Mouse (Mus musculus) forebrain, embryonic 15.5 days (tissue): ENCODE results near the gene Hba-a2. TPM values are rescaled to one million over a fixed set of nuclear protein-coding genes. Genes with fewer than 3 reads are reported as not detected.

ENCODE experiments used
- ATAC-seq: fragments of 200-750 bp; cut with Nextera tagmentation; replicated peaks from 2 replicates; pipeline ENCODE4 v1.8.0; 2017; ENCODE audit warnings: mild to moderate bottlenecking, moderate TSS enrichment, moderate library complexity
- H3K27ac ChIP-seq: fragments of 300-500 bp; sonication (generic); replicated peaks from 2 replicates; pipeline ENCODE4 v1.5.1; 2015; ENCODE audit warnings: mild to moderate bottlenecking, inconsistent platforms
- H3K27me3 ChIP-seq: fragments of 300-500 bp; sonication (generic); 2 replicates; pipeline ENCODE4 v1.6.1; 2015; ENCODE audit warnings: inconsistent platforms
- H3K36me3 ChIP-seq: fragments of 300-500 bp; sonication (generic); 2 replicates; pipeline ENCODE4 v1.6.1; 2015; ENCODE audit warnings: mild to moderate bottlenecking, inconsistent platforms
- H3K4me1 ChIP-seq: fragments of 300-500 bp; sonication (generic); 2 replicates; pipeline ENCODE4 v1.6.1; 2015; ENCODE audit warnings: inconsistent platforms
- H3K4me2 ChIP-seq: fragments of 300-500 bp; sonication (generic); replicated peaks from 2 replicates; pipeline ENCODE4 v1.6.1; 2015; ENCODE audit warnings: mild to moderate bottlenecking, inconsistent platforms
- H3K4me3 ChIP-seq: fragments of 300-500 bp; sonication (generic); 2 replicates; pipeline ENCODE4 v1.5.1; 2015; ENCODE audit warnings: mild to moderate bottlenecking, inconsistent platforms
- H3K9ac ChIP-seq: fragments of 300-500 bp; sonication (generic); replicated peaks from 2 replicates; pipeline ENCODE4 v1.6.1; 2015; ENCODE audit warnings: mild to moderate bottlenecking, inconsistent platforms
- H3K9me3 ChIP-seq: fragments of 300-500 bp; sonication (generic); 2 replicates; pipeline ENCODE4 v1.6.1; 2016; ENCODE audit warnings: inconsistent platforms
- WGBS: fragments of 180-500 bp; shearing (Covaris S2); methylation state at CpG from one replicate; pipeline ENCODE4 v1.1.7; 2015; ENCODE audit warnings: mixed read lengths; 5-methylcytosine and 5-hydroxymethylcytosine counted together
- polyA plus RNA-seq: library from polyadenylated mRNA; unstranded; fragments of >200 nt; fragmentation: Nextera tagmentation; extraction: Ambion mirVana; gene quantifications from 2 replicates; pipeline ENCODE4 v1.2.1, GENCODE M21; 2015

Gene Hba-a2
- polyA plus RNA-seq, 1 experiment from 2014 or later, result 5,963 TPM

GRCm38 (mm10) chr11:32301506-32301905 lies 5.2 kb downstream of the Hba-a2 start:
- H3K4me3 ChIP-seq, result no peak overlapping the region
- no peaks in the 10 kb centered on the region for H3K9me3 ChIP-seq
- no peak overlapping the region for H3K4me2 ChIP-seq
- no peak overlapping the region for H3K9ac ChIP-seq
- 73% methylated on average over 1 of the region's 1 CpGs for WGBS
- peaks cover 9% of the 10 kb centered on the region; the same call in 1 of the 2 replicates for H3K4me1 ChIP-seq
- H3K36me3 ChIP-seq, result no peaks in the 10 kb centered on the region
- no peaks in the 10 kb centered on the region for H3K27me3 ChIP-seq
- no peak for ATAC-seq
- no peak overlapping the region for H3K27ac ChIP-seq

GRCm38 (mm10) chr11:32302824-32303419 lies 6.6 kb downstream of the Hba-a2 start:
- H3K4me1 ChIP-seq, result peaks cover 9% of the 10 kb centered on the region; the same call in 1 of the 2 replicates
- H3K9ac ChIP-seq, result no peak overlapping the region
- 38% methylated on average over 2 of the region's 2 CpGs for WGBS
- H3K4me2 ChIP-seq, result no peak overlapping the region
- H3K27ac ChIP-seq, result peak overlapping the region; percentile 31; the same call in 1 of the 2 replicates
- peak; percentile 60 for ATAC-seq
- no peaks in the 10 kb centered on the region for H3K27me3 ChIP-seq
- no peaks in the 10 kb centered on the region for H3K36me3 ChIP-seq
- H3K4me3 ChIP-seq, result no peak overlapping the region
- H3K9me3 ChIP-seq, result no peaks in the 10 kb centered on the region

- Histone ChIP-seq H3K9ac (no peak overlapping the region), H3K36me3 (no peaks in the 10 kb centered on the region), H3K4me3 (no peak overlapping the region), H3K4me2 (no peak overlapping the region), H3K9me3 (no peaks in the 10 kb centered on the region), H3K4me1 (peaks cover 9% of the 10 kb centered on the region; the same call in 1 of the 2 replicates), H3K27ac (no peak overlapping the region), H3K27me3 (no peaks in the 10 kb centered on the region)
- ATAC-seq, result no peak
- 92% methylated on average over 1 of the region's 1 CpGs for WGBS
These were observed 7.2 kb downstream of the Hba-a2 start for GRCm38 (mm10) chr11:32303455-32303854.

- no peak overlapping the region for H3K9ac ChIP-seq
- H3K4me3 ChIP-seq, result no peak overlapping the region
- H3K9me3 ChIP-seq, result no peaks in the 10 kb centered on the region
- 73% methylated on average over 1 of the region's 1 CpGs for WGBS
- ATAC-seq, result no peak
- peaks cover 9% of the 10 kb centered on the region; the same call in 1 of the 2 replicates for H3K4me1 ChIP-seq
- no peak overlapping the region for H3K27ac ChIP-seq
- H3K36me3 ChIP-seq, result no peaks in the 10 kb centered on the region
- H3K4me2 ChIP-seq, result no peak overlapping the region
- no peaks in the 10 kb centered on the region for H3K27me3 ChIP-seq
These were observed 10.7 kb downstream of the Hba-a2 start for GRCm38 (mm10) chr11:32307006-32307405.

GRCm38 (mm10) chr11:32309446-32309845 lies 13.2 kb downstream of the Hba-a2 start:
- no peaks in the 10 kb centered on the region for H3K36me3 ChIP-seq
- H3K27me3 ChIP-seq, result no peaks in the 10 kb centered on the region
- 43% methylated on average over 4 of the region's 4 CpGs for WGBS
- H3K4me3 ChIP-seq, result no peak overlapping the region
- no peak overlapping the region for H3K9ac ChIP-seq
- H3K4me2 ChIP-seq, result no peak overlapping the region
- no peaks in the 10 kb centered on the region for H3K9me3 ChIP-seq
- no peaks in the 10 kb centered on the region for H3K4me1 ChIP-seq
- H3K27ac ChIP-seq, result no peak overlapping the region
- ATAC-seq, result no peak

- H3K4me2 ChIP-seq, result no peak overlapping the region
- 78% methylated on average over 3 of the region's 3 CpGs for WGBS
- no peaks in the 10 kb centered on the region for H3K36me3 ChIP-seq
- H3K27ac ChIP-seq, result no peak overlapping the region
- no peak overlapping the region for H3K4me3 ChIP-seq
- no peak for ATAC-seq
- H3K4me1 ChIP-seq, result no peaks in the 10 kb centered on the region
- no peaks in the 10 kb centered on the region for H3K27me3 ChIP-seq
- H3K9ac ChIP-seq, result no peak overlapping the region
- H3K9me3 ChIP-seq, result no peaks in the 10 kb centered on the region
These were observed 13.6 kb downstream of the Hba-a2 start for GRCm38 (mm10) chr11:32309928-32310327.

GRCm38 (mm10) chr11:32316009-32316408 lies 19.7 kb downstream of the Hba-a2 start:
- Histone ChIP-seq H3K9ac (no peak overlapping the region), H3K4me1 (no peaks in the 10 kb centered on the region), H3K27ac (no peak overlapping the region), H3K9me3 (no peaks in the 10 kb centered on the region), H3K36me3 (no peaks in the 10 kb centered on the region), H3K27me3 (no peaks in the 10 kb centered on the region), H3K4me2 (no peak overlapping the region), H3K4me3 (no peak overlapping the region)
- ATAC-seq, result no peak
- 92% methylated on average over 3 of the region's 3 CpGs for WGBS

- 61% methylated on average over 11 of the region's 11 CpGs for WGBS
These were observed 24.4 kb downstream of the Hba-a2 start for GRCm38 (mm10) chr11:32320507-32321195.

GRCm38 (mm10) chr11:32321196-32321565 lies 24.9 kb downstream of the Hba-a2 start:
- ATAC-seq, result no peak
- 39% methylated on average over 8 of the region's 8 CpGs for WGBS
- H3K27me3 ChIP-seq, result no peaks in the 10 kb centered on the region
- no peak overlapping the region for H3K4me3 ChIP-seq
- no peaks in the 10 kb centered on the region for H3K9me3 ChIP-seq
- peaks cover 2% of the 10 kb centered on the region; the same call in 1 of the 2 replicates for H3K4me1 ChIP-seq
- H3K4me2 ChIP-seq, result no peak overlapping the region
- no peak overlapping the region for H3K27ac ChIP-seq
- H3K9ac ChIP-seq, result no peak overlapping the region
- no peaks in the 10 kb centered on the region for H3K36me3 ChIP-seq

More at GRCm38 (mm10) chr11:32320507-32321195, 24.4 kb downstream of the Hba-a2 start:
- Histone ChIP-seq H3K27ac (no peak overlapping the region), H3K36me3 (no peaks in the 10 kb centered on the region), H3K4me1 (peaks cover 2% of the 10 kb centered on the region; the same call in 1 of the 2 replicates), H3K27me3 (no peaks in the 10 kb centered on the region), H3K9ac (no peak overlapping the region), H3K4me2 (no peak overlapping the region), H3K4me3 (no peak overlapping the region), H3K9me3 (no peaks in the 10 kb centered on the region)
- ATAC-seq, result no peak

- Histone ChIP-seq H3K4me2 (no peak overlapping the region), H3K4me3 (no peak overlapping the region), H3K36me3 (no peaks in the 10 kb centered on the region), H3K27me3 (no peaks in the 10 kb centered on the region), H3K9me3 (no peaks in the 10 kb centered on the region), H3K27ac (no peak overlapping the region), H3K4me1 (peaks cover 2% of the 10 kb centered on the region; the same call in 1 of the 2 replicates), H3K9ac (no peak overlapping the region)
- 11% methylated on average over 15 of the region's 15 CpGs for WGBS
- ATAC-seq, result peak; percentile 73
These were observed 28.3 kb downstream of the Hba-a2 start for GRCm38 (mm10) chr11:32324609-32325008.

GRCm38 (mm10) chr11:32331075-32331474 lies 34.8 kb downstream of the Hba-a2 start:
- Histone ChIP-seq H3K9ac (no peak overlapping the region), H3K4me2 (no peak overlapping the region), H3K4me3 (no peak overlapping the region), H3K27me3 (no peaks in the 10 kb centered on the region), H3K36me3 (no peaks in the 10 kb centered on the region), H3K27ac (no peak overlapping the region), H3K9me3 (no peaks in the 10 kb centered on the region), H3K4me1 (peaks cover 6% of the 10 kb centered on the region; the same call in 1 of the 2 replicates)
- ATAC-seq, result no peak
- 52% methylated on average over 6 of the region's 6 CpGs for WGBS

GRCm38 (mm10) chr11:32331861-32332260 lies 35.6 kb downstream of the Hba-a2 start:
- no peak for ATAC-seq

More at GRCm38 (mm10) chr11:32331861-32332260, 35.6 kb downstream of the Hba-a2 start:
- H3K36me3 ChIP-seq, result no peaks in the 10 kb centered on the region
- H3K9ac ChIP-seq, result no peak overlapping the region
- no peak overlapping the region for H3K27ac ChIP-seq
- H3K27me3 ChIP-seq, result no peaks in the 10 kb centered on the region
- H3K9me3 ChIP-seq, result no peaks in the 10 kb centered on the region
- 32% methylated on average over 5 of the region's 5 CpGs for WGBS
- H3K4me2 ChIP-seq, result no peak overlapping the region
- no peak overlapping the region for H3K4me3 ChIP-seq
- H3K4me1 ChIP-seq, result peaks cover 6% of the 10 kb centered on the region; the same call in 1 of the 2 replicates
